Mouse (Mus musculus) layer of hippocampus, postnatal 36 days (tissue): ENCODE results near the gene Slc16a11. TPM values are rescaled to one million over a fixed set of nuclear protein-coding genes. Genes with fewer than 3 reads are reported as not detected.

Experiments
- DNase-seq, 2 experiments: peaks; one replicate each; pipeline ENCODE4 v3.0.0; 2022
- microRNA-seq, 2 experiments: library from miRNA; unstranded; fragments of <30 nt; microRNA quantifications; one replicate each; pipeline ENCODE4 v1.2.0; 2021
- total RNA-seq, 2 experiments: library from RNA; stranded (reverse); gene quantifications; 2 replicates each; pipeline ENCODE4 v1.2.3; 2021

Slc16a11 gene
- total RNA-seq, 2 experiments from 2014 or later = 30.5 to 34.6 TPM

- no peak for DNase-seq
These were observed 42.5 kb downstream of the Slc16a11 start, which contains the start of gene Alox12 for GRCm38 (mm10) chr11:70254931-70255531. Gene Alox12 (minus strand): TSS chr11:70255353.

GRCm38 (mm10) chr11:70259035-70259434 is 46.5 kb downstream of the Slc16a11 start:
- DNase-seq = no peak

GRCm38 (mm10) chr11:70265252-70265651 is 52.7 kb downstream of the Slc16a11 start:
- DNase-seq = no peak

- no peak for DNase-seq
These were observed 53.3 kb downstream of the Slc16a11 start for GRCm38 (mm10) chr11:70265819-70266218.

Small RNA genes lying within 50 kb of the gene (microRNA-seq; reads per million reads assigned to microRNA genes)
- gene Mir195a = 2,907 to 16,366 reads per million in 2 experiments
- gene Mir497 = 0 reads per million in 2 experiments
- gene Mir497b = 0 reads per million in 2 experiments

Other genes with a start within 250 kb of the Slc16a11 start
- gene Cldn7, start 248.0 kb upstream of the Slc16a11 start, total RNA-seq = not detected
- gene Ctdnep1, start 231.6 kb upstream of the Slc16a11 start, total RNA-seq = 100 to 1,000 TPM; 113 to 116 TPM
- gene Elp5, start 230.2 kb upstream of the Slc16a11 start, total RNA-seq = 10 to 100 TPM; 77.5 to 78.4 TPM
- gene Gabarap, start 221.6 kb upstream of the Slc16a11 start, total RNA-seq = 100 to 1,000 TPM; 232 to 236 TPM
- 10 to 100 TPM; 45.4 to 47.4 TPM for gene Phf23, start 217.0 kb upstream of the Slc16a11 start, total RNA-seq
- 10 to 100 TPM; 36.8 to 41.7 TPM for gene Dvl2, start 212.2 kb upstream of the Slc16a11 start, total RNA-seq
- 10 to 100 TPM; 54.9 to 58.6 TPM for gene Acadvl, start 197.3 kb upstream of the Slc16a11 start, total RNA-seq
- 100 to 1,000 TPM; 888 to 914 TPM for gene Dlg4, start 195.8 kb upstream of the Slc16a11 start, total RNA-seq
- 1 to 10 TPM in 1 of 2 experiments, not detected in 1; 1.2 TPM for gene Asgr1, start 158.7 kb upstream of the Slc16a11 start, total RNA-seq
- not detected for gene Asgr2, start 120.1 kb upstream of the Slc16a11 start, total RNA-seq
- gene Mgl2, start 82.4 kb upstream of the Slc16a11 start, total RNA-seq = under 1 TPM; 0.45 to 0.68 TPM
- gene Clec10a, start 56.6 kb upstream of the Slc16a11 start, total RNA-seq = 1 to 10 TPM in 1 of 2 experiments, under 1 TPM in 1; 1.00 to 1.8 TPM
- gene Slc16a13, start 8.3 kb downstream of the Slc16a11 start, total RNA-seq = 1 to 10 TPM; 6.9 to 9.4 TPM
- gene Bcl6b, start 17.0 kb downstream of the Slc16a11 start, total RNA-seq = 1 to 10 TPM; 1.1 to 1.3 TPM
- 10 to 100 TPM; 41.4 to 45.6 TPM for gene 0610010K14Rik, start 25.2 kb downstream of the Slc16a11 start, total RNA-seq
- gene Gm21988, start 27.1 kb downstream of the Slc16a11 start, total RNA-seq = 1 to 10 TPM; 3.9 to 5.1 TPM
- gene Rnasek, start 27.1 kb downstream of the Slc16a11 start, total RNA-seq = 100 to 1,000 TPM; 242 to 288 TPM
- not detected for gene Alox12, start 42.6 kb downstream of the Slc16a11 start, total RNA-seq
- gene Alox12e, start 109.9 kb downstream of the Slc16a11 start, total RNA-seq = not detected
- not detected for gene Alox15, start 139.3 kb downstream of the Slc16a11 start, total RNA-seq
- 10 to 100 TPM; 33.3 to 36.2 TPM for gene Pelp1, start 197.3 kb downstream of the Slc16a11 start, total RNA-seq
- gene Arrb2, start 219.9 kb downstream of the Slc16a11 start, total RNA-seq = 100 to 1,000 TPM; 103 to 112 TPM
- gene Med11, start 239.2 kb downstream of the Slc16a11 start, total RNA-seq = 10 to 100 TPM; 13.2 to 17.3 TPM
- under 1 TPM; 0.25 to 0.46 TPM for gene Zmynd15, start 246.7 kb downstream of the Slc16a11 start, total RNA-seq
- under 1 TPM; 0.68 to 0.97 TPM for gene Cxcl16, start 247.2 kb downstream of the Slc16a11 start, total RNA-seq